Mouse (Mus musculus) mature B cell (primary cell): ENCODE results near the gene Ctdsp2.

Experiments
- in situ Hi-C: fragments of 300-500 bp; cut with MboI; formaldehyde crosslinking; loops from 2 replicates; pipeline ENCODE4 v1.14.3; 2019

Ctdsp2 gene

DNA sequence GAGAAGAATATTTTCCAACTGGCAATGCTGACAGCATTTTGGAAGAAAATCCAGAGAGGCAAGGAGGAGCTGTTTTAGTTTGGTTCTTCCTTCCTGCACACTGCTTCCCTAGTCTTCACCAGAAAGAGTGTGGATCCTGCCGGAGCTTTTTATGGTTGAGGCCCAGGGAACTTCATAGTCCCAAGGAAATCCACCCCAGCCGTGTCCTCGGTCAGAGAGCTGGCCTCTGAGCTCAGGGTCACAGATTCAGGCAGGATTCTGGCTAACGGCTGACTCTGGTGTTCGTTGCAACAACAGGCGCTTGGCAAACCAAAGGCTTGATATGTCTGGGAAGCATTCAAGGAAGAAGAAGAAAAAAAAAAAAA is 15.6 kb upstream of the Ctdsp2 start:
- in situ Hi-C loops: no loop called here

DNA sequence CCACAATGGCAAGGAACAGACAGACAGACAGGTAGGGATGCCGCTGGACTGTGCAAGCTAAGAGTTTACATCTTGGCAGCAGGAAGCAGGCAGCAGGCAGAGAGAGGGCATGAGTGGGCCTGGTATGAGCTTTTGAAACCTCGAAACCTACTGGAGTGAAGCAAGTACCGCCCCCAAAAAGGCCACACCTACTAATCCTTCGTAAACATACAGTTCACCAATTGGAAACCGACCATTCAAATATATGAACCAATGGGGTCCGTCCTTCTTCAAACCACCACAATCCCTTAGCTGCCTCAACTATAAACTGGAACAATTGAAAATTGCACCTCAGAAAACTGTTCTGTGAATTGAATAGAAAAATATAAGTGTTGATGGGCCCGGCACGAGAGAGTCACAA is 14.7 kb upstream of the Ctdsp2 start:
- in situ Hi-C loops: no loop called here

DNA sequence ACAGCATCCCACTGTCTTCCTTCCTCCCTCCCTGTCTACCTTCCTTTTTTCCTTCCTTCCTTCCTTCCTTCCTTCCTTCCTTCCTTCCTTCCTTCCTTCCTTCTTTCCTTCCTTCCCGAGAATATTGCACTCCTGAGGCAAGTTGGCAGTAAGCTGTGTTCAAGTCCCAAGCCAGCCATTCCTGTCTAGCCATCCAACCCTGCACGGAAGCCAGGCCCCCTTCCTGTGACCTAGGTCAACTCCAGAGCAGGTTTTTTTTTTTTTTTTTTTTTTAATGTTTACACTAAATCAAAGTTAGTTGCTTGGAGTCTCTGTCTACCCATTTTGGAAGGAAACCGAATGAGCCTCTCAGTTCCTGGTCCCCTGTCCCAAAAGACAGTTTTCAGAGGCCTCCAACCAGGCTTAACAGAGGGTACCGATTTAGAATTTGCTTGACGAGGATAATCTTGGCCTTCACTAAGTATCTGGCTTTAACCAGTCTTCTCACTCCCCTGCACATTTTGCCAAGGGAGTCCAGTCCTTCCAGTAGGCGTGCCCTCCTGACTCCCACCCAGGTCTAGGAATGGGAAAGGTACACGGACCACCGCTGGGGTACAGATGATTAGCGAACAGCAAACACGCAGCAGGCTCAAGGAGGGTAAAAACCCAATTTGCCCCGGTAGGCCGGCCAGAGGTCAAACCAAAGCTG is 7.0 kb upstream of the Ctdsp2 start:
- in situ Hi-C loops: no loop called here

DNA sequence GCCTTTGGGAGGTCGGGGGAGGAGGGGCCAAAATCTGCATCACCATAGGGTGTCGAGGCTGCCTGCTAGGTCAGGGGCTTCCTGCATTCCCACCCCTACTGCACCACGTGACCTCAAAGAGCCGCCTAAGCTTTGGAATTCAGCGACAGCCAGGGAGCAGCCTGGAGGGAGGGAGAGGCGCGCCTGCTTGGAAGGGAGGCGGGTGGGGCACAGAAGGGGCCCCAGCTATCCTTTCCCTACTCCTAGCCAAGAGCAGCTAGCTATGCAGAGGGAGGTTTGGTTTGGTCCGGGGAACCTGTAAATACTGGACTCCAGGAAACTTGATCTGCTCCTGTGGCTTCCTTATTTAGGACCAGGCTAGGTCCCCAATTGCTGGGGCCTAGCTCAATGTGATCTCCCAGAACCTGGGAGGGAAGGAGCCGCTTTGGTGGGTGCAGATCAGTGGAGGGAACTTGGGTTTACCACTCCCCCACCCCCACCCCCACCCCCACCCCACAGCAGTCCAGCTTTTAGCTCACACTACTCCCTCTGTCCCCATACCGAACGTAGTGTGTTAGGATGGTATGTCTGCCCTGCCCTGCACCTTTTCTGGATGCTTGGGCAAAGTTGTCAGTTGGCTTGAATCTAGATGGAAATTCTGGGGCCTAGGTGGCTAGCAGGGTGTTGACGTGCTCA is 6.3 kb upstream of the Ctdsp2 start:
- in situ Hi-C loops: no loop called here

DNA sequence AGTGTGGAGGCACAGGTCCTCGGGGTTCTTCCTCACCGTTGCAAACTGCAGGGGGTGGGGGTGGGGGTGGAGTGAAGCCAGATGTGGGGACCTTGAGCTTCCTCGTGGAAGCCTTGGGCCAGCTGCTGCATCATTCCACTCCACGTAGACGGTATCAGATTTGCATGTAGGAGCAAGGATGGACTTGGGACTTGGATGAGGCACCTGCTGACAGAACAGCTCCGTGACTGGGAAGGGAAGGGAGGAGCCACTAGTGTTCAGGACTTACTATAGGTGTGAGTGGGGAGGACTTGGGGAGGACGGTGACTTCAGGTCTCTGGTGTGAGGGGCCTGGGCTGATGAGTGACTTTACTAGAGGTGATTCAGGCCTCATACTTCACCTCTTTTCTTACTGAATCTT is 5.5 kb upstream of the Ctdsp2 start:
- in situ Hi-C loops: no loop called here

DNA sequence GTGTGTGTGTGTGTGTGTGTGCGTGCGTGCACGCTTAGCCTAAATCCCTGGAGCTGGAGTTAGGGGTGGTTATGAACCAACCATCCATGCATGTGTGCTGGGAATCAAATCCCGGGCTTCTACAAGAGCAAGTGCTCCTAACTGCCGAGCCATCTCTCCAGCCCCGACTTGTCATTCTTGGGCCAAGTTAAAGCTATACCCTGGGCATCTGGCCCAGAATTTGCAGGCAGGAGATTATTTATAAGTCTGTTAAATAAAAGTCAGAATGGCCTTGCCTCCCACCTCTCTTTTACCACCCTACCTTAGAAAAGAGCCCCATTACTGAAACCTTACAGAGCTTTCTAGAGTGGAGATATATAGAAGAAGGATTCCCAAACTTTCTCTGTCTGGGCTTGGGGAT is 2.8 kb upstream of the Ctdsp2 start:
- in situ Hi-C loops: no loop called here

DNA sequence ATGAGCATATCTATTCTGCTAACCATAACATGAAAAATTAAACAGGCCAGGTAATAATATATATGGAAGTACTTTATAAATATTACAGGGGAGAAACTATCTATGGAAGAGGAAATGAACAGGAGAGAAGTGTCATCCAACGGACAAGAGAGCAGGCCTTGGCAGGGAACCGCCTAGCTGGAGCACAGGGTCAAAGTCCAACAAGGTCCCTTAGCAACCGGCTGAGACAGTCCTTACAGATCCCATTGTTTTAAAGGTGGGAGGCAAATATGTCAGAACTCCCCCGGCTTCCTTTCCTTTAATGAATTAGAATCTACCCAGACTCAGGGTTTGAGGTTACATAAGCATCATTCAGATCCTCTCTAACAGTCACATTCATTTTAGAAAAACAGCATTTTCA is 1.4 kb upstream of the Ctdsp2 start:
- in situ Hi-C loops: no loop called here

DNA sequence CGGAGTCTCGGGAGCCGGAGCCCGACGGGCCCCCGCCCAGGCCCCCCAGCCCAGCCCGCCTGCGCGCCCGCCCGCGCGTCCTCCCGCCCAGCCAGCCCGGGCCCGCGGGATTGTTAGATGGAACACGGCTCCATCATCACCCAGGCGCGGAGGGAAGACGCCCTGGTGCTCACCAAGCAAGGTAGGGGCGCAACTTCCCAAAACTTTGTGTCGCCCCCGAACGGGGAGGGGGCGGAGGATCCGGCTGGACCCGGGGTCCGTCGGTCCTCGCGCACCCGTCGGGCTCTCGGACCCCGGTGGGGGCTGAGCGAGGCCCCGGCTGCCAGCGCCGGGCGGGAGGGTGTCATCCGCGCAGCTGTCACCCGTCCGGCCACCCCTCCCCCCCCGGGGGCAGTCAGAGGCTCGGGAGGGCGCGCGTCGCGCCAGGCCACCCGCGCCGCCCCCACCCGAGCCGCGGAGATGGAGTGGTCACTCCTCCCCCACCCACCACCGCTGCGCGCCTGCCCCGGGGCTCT is 661 bp downstream of the Ctdsp2 start:
- in situ Hi-C loops: no loop called here

DNA sequence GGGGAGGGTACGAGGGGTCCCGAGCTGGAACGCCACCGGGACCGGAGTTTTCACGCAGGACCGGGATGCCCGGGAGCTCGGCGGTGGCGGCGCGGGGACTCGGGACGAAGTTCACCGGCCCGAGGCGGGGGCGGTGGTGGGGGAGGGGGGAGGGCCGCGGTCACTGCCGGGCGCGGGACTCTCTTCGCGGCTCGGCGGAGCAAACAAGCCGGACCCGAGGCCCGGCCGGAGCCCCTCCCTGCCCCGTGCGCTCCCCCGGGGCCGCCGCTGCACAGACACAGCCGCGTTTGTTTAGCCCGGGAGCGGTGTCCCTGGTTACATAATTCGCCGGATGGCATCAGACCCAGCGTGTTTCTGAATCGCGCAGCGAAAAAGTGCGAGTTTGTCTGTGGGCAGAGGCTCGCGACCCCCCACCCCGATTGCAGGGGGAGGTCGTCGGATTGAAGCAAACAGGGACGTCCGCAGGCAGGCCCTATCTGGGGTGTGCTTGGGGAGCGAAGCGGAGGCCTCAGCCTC is 1.2 kb downstream of the Ctdsp2 start:
- in situ Hi-C loops: no loop called here

DNA sequence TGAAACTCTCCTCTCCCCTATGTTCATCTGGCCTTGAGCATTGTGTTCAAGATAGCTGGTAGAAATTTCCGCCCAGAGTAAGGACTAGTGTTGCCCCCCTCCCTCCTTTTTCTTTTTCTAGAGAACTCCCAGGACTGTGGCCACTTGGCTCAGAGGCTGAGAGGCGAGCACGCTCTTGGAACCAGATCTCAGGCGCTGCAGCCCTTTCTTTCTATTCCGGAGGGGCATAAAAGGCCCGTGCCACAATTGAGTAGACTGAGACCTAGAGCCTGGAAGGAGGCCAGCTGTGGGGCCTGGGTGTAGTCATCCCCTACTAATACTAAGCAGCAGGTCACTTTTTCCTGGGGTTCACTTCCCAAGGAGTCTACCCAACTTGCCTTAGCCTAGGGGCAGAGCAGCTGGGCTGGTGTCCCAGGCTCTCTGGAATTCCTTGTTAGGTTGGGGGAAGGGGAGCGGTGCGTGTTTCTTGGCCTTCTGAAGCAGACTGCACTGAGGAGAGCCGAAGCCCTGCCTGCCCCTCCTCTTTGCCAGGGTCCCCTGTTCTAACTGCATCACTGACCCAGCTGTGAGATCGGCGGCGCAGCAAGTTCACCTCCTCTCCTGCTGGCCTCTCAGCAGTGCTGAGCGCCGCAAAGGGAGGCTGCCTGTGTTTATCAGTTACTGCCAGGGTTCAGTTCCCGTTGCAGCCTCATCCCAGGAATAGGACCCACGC is 1.9 kb downstream of the Ctdsp2 start:
- in situ Hi-C loops: no loop called here

DNA sequence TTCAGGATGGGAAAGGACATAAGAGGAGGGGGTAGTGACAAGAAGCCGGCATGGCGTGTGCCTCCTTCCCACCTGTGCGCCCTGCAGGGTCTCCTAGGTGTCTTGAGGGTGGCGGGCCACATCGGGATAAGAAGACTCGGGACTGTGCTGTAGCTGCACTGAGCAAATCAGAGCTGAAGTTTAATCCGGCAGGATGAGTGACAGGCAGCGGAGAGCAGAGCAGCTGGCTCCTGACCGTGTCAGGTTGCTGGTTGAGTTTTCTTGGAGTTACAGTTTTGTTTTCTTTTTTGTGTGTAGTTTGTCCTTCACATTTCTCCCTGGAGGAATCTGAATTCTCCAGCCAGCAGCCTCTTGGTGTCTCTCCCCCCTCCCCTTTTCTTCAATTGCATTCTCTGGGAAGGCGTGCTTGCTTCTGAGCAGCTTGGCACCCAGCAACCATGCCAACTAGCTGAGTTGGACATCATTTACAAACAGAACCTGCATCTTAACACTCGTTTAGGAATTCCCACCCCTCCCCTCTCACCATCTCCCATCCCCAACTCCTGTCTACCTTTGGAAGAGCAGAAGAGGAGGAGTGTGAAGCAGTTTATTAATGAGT is 2.5 kb downstream of the Ctdsp2 start:
- in situ Hi-C loops: no loop called here

DNA sequence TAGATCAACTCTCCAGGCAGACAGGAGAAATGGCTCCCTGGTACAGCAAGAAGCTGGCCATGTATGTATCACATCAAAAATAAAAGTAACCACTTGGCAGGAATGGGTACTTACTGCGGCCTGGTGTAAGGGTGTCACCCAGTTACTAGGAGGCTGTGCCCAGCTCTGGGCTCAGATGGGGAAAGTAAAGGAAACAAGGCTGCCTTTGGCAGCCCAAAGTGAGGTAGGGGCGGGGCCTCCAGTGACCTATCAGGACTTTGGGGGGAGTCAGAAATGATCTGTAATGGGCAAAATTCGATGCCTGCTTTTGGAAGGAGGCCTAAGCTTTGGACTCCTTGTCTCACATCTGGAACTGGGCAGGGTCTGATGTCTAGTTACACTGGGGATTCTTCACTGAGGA is 3.2 kb downstream of the Ctdsp2 start:
- in situ Hi-C loops: no loop called here

DNA sequence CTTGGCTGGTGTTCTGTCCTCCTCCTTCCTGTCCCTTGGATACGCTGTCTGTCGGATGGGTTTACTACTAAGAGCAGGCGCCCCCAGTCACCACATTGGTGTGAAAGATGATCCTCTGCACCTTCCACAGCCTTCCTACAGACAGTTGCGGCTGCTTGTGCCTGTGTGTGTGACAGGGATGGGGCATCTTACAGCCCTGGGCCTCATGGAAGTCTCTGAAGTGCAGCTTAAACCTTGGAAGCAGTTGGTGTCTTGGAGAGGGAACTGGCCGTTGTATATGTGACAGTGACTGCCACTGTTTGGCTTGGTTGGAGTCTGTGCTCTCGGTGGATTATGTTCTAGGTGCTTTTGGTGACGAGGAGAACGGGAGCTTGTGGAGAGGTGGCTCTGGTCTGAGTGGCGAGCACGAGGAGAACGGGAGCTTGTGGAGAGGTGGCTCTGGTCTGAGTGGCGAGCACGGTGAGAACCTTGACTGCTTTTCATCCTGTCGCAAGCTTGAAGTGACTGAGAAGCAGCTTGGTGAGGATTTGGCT is 4.7 kb downstream of the Ctdsp2 start:
- in situ Hi-C loops: no loop called here

DNA sequence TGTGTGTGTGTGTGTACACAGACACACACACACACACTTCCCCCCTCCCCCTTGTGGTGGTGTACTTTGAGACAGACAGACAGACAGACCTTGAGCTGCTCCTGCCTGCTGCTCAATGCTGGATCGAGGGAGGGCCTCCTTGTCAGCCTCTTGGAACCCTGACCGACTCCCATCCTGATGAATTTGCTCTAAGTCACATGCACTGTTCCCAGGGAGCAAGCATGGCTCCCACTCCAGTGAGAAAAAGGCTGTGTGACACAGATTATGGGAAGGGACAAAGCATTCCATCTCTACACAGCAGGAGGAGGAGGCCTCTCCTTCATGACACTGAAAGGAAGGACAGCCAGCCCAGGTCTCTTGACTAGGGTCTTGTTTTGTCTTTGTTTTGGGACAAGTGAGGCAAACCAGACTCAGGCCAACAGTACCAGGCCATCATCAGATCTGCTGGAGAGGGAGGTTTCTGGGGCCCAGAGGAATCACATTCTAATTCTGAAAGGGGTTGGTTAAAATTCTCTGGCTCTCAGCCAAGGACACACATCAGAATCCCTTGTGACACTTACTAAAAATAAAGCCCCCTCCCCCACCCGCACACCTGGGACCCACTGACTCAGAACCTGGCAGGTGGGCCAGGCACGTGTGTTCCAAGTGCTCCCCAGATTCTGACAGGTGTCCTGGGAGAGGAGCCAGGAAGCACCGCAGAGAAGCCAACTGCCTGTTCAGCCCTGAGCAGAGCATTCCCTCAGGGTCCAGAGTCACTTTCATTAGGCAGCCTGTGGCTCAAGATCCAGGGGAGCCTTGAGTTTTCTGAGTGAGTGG is 5.9 kb downstream of the Ctdsp2 start:
- in situ Hi-C loops: no loop called here

DNA sequence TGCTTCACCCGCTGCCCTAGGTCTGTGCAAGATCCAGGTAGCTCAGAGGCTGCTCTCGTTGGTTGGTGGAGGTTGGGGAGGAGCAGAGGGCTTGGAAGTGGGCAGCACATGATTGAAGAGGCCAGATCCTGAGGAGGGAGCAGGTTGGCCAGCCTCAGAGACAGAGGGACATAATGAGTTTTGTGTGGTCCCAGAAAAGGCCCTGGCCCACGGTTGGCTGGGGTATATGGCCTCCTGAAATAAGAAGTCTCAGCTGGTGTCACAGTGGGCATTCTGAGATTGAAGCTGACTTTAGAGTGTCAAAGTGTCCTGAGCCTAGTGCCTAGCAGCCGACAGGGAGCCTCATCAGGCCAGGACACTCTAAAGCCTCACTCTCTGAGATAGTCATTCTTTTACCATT is 6.6 kb downstream of the Ctdsp2 start:
- in situ Hi-C loops: no loop called here

DNA sequence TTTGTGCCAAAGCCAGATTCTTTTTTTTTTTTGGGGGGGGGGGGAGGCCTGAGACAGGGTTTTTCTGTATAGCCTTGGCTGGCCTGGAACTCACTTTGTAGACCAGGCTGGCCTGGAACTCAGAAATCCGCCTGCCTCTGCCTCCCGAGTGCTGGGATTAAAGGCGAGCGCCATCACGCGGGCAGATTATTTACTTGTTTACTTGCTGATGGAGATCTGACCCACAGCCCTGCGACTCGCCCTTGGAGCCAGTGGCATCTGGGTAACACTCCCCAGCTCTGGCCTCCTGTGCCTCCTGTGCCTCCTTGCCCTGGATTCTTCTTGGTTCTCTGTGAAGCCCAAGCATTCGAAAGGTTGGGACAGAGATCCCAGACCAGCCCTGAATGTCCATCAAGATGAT is 7.1 kb downstream of the Ctdsp2 start:
- in situ Hi-C loops: no loop called here

DNA sequence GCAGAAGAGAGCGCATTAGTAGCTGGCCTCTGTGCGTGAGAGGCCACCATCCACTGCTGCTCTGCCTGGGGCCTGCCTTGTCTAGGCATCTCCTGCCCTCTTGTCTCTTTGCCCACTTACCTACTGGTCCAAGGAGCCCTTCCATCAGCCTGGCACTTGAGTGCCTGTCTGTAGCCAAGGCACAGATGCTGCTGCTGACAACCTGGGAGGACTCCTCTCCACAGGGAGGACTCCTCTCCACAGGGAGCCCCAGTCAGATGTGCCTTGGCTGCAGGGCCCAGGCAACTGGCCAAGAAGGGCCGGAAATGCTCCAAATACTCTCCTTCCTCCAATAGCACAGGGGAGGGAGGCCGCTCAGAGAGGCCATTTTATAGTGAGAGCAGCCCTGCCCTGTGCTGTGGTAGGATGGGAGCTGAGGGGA is 8.0 kb downstream of the Ctdsp2 start:
- in situ Hi-C loops: no loop called here

DNA sequence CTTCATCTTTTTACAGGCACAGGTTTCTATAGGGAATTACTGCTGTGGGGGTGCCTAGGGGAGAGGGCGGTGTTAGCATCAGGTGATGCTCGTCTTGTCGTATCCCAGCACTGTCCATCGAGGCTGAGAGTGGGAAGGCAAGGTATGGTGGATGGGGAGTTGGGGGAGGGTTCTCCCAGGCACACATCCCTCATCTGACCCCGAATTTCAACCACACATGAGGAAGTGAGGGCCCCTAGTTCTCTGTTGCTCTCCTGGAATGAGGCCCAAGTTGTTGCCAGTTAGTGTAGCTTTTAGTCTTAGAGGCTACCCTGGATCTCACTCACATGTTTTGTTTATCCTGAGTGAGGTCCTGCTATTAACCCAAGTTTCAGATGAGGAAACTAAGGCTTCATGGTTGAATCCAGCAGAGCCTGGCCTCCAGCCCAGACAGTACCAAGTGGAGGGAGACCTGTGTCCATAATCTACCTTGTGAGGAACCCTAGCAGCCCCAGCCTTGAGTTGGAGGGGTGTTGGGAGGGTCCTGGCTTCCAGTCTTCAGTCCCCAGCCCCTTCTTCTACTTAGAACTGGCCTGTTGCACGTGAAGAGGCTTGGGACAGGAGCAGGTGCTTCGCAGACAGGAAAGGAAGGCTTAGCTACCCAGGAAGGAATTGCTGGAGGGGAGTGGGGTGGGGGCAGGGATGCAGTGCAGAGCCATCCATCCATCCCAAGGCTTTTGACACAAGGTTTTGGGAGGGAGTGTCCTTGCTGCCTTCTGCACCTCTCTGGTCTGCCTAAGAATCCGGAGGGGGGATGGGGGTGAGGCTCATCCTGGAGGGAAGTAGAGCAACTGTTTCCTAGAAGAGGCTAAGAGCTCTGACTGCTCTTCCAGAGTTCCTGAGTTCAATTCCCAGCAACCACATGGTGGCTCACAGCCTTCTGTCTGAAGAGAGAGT is 8.9 kb downstream of the Ctdsp2 start:
- in situ Hi-C loops: no loop called here

DNA sequence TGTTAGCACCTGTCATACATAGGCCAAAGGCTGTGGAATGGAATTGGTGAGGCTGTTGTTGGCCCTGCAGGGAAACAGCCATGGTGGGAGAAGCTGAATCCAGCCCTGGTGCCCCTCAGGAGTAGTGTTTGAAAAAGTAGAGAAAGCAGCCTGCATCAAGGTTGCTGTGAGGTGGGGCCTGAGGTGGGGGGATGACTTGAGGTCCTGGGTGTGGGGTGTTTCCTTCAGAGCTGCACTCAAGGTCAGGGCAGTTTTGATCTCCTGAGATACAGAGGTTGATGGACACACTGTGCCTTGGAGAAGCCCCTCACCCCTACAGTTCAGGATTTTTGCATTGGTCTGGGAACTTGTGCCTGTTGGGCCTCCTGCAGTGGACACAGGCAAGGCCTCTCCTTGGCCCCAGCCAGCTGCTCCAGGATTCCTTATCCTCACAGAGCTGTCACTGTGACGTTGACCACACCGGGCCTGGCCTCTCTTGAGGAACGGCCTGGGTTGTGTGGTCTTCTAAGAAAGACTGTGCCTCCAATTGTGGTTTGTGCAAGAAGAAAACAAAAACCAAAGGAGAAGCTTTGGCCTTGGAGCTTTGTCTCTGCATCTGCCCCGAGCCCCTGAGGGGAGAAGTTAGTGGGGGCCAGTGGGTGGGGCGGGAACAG is 10.1 kb downstream of the Ctdsp2 start:
- in situ Hi-C loops: no loop called here
